Mouse (Mus musculus) mesoderm, embryonic 11.5 days (tissue): ENCODE data around the gene Prkcd.

ENCODE experiments used
- DNase-seq: peaks from one replicate; pipeline ENCODE4 v3.0.0-alpha.2; 2012; ENCODE audit warnings: low read depth, low spot score

Gene Prkcd

GRCm38 (mm10) chr14:30575791-30576190 lies 50.2 kb downstream of the Prkcd start:
- no peak for DNase-seq

DNA sequence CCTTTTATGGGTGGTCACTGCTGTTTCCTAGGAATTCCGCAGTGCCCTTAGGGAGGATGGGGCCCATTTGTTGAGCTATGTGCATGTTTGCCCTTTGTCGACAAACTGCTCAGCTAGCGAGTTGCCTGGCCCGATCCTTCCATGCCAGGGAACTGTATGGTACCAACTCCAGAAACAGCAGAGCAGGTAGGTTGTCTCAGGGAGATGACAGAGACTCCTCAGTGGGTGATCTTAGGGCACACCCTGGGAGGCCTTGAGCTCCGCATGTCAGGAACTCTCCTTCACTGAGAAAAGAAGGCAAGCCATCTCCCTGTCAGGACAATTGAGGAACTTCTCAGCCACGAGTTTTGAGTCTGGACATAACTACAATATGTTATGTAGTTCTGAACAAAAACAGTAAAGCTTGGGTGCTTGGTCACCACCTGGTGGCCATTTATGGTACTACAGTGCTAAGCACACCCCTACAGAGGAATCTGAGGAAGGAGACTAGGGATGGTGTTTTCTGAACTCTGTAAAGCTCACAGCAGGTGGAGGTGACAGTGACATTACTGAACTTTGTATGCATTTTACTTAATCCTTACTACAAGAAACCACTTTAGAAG lies 51.9 kb downstream of the Prkcd start:
- DNase-seq: peak; percentile 82

DNA sequence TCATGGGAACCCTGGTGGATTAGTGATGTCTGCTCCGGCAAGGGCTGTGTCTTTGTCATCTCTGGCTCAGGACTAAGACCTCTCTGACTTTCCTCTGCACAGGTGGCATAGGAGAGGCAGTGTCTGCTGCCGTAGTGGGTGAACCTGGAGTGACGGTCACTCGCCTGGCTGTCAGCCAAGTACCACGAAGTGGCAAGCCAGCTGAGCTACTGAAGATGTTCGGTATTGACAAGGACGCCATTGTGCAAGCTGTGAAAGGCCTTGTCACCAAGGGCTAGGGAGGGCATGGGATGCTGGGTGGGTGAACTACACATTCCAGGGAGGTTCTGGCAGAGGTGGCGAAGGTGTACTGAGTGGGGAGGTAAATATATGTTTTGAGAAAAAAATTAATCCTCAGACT lies 52.8 kb downstream of the Prkcd start:
- no peak for DNase-seq

DNA sequence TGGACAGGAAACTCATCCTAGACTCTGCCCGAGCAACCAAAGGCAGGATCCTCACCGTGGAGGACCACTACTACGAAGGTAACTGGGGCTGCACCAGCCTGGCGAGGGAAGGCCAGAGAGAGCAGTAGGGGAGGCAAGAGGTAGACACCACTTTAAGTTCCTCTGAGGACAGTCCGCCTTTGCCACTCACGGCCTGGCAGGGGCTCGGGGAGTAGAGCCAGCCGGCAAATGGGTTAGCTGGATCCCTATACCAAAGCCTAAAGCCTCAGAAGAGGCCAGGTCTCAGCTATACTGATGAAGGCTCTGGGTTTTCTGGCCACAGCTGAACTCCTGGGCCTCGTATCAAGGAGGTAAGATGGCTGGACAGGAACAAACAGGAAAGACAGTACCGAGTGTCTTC lies 53.8 kb downstream of the Prkcd start:
- DNase-seq: no peak

DNA sequence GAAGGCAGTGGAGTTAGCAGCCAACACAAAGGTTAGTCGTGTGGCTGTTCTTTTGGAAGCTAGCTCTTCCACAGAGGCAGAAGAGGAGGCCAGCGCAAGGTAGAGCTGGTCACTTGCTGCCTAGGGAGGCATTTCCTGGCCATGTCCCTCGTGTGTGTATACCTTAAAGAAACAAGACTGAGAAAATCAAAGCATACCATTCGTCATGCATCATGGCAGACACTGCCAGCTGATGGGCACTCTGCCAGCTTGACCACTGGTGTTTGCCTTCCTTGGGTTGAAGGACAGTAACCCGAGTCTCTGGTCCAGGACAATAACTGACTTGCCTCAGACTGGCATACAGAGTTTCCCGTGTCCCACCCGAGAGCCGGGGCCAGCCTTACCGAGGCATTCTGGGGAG lies 55.7 kb downstream of the Prkcd start:
- DNase-seq: no peak

DNA sequence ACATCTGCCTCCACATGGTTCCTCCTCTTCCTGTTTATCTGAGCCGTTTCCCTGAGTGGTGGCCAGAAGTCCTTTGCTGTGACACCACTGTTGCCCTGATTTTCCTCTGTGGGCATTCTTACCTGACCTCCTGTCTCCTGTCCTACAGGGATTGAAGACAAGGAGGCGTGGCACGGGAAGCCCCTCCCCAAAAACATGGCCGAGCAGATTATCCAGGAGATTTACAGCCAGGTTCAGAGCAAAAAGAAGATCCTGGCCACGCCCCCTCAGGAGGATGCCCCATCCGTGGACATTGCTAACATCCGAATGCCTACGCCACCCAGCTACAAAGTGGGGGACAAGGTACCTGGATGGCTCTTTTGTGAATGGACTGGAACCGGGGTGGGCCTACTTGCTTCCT lies 58.0 kb downstream of the Prkcd start:
- no peak for DNase-seq

GRCm38 (mm10) chr14:30566317-30566716 lies 59.7 kb downstream of the Prkcd start:
- DNase-seq: no peak

- no peak for DNase-seq
These were observed 61.6 kb downstream of the Prkcd start for GRCm38 (mm10) chr14:30564451-30564850.

- no peak for DNase-seq
These were observed 63.7 kb downstream of the Prkcd start for GRCm38 (mm10) chr14:30562343-30562742.

DNA sequence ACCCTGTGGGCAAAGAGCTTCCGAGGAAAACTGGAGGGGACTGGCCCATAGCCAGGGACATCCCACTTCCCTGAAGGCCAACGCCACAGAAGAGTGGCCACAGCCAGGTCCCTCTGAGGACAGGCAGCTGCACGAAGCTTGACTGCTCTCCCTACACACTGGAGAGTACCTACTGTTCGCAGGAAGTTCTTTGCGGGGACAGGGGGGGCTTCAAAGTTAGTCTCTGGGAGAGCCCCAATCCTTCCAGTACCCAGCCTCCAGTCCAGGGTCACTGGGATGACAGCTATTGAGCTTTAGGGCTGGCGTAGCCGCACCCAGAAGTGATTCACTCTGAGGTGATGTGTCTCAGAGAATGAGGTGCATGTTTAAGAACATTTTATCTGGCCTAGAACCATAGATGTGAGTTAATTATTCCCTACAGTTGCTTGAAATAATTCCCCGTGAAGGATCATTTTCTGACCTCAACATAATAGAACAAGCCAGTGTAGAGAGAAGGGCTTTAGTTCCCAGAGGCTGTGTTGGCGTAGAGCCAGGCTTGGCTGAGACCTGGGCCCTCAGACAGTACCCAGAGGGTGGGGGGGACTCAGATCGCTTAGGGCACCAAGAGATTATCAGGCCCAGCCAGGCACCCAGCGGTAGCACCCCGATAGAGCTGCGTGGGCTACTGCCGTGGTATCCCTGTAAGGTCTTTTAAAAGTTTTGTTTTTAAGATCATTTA lies 64.4 kb downstream of the Prkcd start:
- DNase-seq: no peak

DNA sequence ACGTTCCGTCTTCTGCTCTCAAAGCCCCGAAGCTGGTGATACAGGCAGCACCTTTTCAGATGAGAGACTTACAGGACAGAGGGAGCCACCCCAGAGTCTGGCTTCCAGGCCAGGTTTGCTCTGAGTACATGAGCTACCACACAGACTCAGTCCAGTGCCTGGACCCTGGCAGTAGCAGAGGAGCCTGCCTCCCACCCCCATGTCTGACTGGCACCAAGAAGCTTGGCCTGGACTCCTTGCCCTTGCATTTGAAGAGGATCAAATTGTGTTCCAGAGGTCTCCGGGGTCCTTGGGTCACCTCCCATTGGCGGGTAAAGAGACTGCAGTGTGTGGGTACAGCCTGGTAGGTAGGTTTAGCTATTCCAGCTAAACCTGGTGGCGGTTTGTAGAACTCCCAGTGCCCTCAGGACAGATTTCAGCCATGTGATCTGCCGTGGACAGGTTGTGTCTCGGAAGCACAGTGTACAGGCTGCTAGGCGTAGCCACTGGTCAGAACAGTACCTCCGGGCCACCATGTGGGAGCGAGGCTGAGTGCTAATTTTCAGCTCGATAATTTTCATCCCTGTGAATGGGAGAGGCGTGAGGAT lies 65.1 kb downstream of the Prkcd start:
- DNase-seq: no peak

DNA sequence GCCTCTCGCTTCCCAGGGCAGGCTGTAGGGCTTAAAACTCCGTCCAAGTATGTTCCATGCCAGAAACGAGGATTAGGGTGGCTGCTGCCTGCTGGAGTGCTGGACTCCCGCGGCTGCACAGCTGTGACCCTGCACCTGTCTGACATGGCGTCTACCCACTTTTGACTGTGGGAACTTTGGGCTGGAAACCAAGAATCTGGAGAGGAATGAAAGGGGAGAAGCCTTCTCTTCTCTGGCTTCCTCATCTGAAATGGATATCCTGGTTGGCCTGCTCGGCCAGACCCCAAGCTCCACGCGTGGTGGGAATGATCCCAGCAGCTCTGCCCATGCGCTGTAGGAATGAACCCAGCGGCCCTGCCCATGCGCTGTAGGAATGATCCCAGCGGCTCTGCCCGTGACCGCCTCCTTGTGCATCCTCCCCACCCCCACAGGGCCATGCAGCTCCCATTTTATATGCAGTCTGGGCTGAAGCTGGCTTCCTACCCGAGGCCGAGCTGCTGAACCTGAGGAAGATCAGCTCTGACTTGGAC lies 66.6 kb downstream of the Prkcd start:
- DNase-seq: no peak

DNA sequence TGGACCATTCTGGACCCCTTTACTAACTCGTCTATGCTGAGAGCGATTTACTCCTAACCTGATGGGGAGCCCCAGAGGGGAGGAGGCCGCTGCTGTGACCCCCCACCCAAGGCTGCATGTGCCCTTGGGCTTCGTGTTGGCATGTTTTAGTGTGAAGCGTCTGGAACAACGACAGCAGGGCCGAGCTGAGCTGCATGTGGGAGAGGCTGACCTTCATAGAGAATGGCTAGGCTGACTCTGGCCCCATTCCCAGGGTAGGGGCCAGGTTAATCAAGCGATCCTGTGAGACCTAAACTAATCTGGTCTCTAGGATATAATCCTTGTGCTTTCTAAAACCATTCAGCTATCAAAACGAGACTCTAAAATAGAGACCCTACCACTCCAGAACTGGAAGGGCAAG lies 68.3 kb downstream of the Prkcd start:
- no peak for DNase-seq

GRCm38 (mm10) chr14:30556651-30557050 lies 69.4 kb downstream of the Prkcd start:
- no peak for DNase-seq

DNA sequence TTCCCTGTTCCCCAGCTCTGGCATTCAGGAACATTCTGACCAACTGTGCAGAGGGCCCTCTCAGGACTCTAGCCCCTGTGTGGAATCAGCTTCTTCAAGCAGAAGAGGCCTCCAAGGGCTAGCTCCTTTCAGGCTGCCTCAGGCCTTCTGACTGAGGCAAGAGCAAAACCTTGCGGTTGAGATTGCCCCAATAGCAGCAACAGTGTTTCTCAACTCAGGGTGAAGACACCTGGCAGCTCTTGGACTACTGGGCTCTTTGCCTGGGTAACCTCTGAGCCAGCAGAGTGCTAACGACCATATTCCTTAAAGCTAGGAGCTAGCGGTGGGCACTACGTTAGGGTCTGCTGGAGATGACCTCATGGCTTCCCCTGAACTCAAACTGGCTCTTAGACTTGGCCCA lies 72.8 kb downstream of the Prkcd start:
- DNase-seq: no peak

GRCm38 (mm10) chr14:30551981-30552380 lies 74.0 kb downstream of the Prkcd start:
- no peak for DNase-seq

GRCm38 (mm10) chr14:30551509-30551908 lies 74.5 kb downstream of the Prkcd start:
- no peak for DNase-seq

GRCm38 (mm10) chr14:30550232-30551070 lies 75.6 kb downstream of the Prkcd start:
- DNase-seq: no peak

DNA sequence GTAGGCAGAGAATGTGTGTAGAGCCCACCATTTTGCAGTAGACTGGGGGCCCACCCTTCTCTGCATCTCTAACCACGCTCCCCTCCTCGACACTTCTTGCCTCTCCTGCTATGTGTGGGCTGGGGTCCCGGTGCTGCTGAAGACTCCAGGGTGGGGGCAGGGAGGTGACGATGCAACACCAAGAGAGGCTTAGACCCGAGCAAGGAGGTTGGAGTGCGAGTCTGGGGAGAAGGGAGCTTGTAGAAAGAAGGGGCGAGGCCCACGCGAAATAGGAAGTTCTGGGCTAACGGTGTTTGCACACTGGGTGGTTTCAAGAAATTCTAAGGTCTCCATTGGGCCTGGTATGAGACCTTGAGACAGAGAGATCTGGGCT lies 76.2 kb downstream of the Prkcd start:
- DNase-seq: no peak

- DNase-seq: peak; percentile 95
These were observed 76.8 kb downstream of the Prkcd start for GRCm38 (mm10) chr14:30548965-30549776.

GRCm38 (mm10) chr14:30548131-30548720 lies 77.8 kb downstream of the Prkcd start, which contains the start of gene Tkt:
Gene Tkt (plus strand): TSS chr14:30548359.
- DNase-seq: peak; percentile 6
